Mouse (Mus musculus) leukemia stem cell, adult 10-12 weeks (primary cell): ENCODE results near the gene Slc2a12. TPM values are rescaled to one million over a fixed set of nuclear protein-coding genes. Genes with fewer than 3 reads are reported as not detected.

ENCODE experiments used
- polyA plus RNA-seq: library from polyadenylated mRNA; stranded (reverse); fragments of >175 nt; gene quantifications from 2 replicates; pipeline ENCODE4 v1.2.3, GENCODE M21; 2012; ENCODE audit warnings: low replicate concordance

The Slc2a12 gene
- not detected in 2 replicates for polyA plus RNA-seq

DNA sequence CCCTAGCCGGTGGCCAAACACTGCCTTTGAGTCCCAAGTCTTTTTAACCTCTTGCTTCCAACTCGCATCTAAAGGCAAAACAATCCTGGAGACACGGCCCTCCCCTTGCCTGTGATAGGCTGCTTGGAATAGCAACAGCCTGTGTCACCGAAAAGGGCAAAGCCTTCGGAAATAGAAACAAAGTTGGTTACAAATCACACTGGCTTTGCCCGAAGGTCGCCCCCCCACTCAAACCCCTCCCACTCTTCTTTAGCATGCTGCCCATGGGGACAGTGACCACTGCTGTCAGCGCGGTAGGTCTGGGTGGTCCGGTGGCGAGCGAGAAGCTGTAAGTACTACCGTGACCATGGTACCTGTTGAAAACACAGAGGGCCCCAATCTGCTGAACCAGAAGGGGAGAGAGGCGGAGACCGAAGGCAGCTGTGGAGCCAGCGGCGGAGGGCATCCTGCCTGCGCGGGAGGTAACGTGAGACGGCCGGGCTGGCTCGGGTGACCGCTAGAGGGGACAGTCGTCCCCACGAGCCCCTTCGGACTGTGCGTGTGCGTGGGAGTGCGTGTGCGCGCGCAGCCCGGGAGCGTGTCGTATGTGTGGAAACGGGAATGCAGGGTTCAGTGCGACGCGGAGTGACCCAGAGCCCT lies at the start of gene Slc2a12:
Slc2a12 (plus strand) TSS at position 159 of the 639 bp plus-strand sequence.

DNA sequence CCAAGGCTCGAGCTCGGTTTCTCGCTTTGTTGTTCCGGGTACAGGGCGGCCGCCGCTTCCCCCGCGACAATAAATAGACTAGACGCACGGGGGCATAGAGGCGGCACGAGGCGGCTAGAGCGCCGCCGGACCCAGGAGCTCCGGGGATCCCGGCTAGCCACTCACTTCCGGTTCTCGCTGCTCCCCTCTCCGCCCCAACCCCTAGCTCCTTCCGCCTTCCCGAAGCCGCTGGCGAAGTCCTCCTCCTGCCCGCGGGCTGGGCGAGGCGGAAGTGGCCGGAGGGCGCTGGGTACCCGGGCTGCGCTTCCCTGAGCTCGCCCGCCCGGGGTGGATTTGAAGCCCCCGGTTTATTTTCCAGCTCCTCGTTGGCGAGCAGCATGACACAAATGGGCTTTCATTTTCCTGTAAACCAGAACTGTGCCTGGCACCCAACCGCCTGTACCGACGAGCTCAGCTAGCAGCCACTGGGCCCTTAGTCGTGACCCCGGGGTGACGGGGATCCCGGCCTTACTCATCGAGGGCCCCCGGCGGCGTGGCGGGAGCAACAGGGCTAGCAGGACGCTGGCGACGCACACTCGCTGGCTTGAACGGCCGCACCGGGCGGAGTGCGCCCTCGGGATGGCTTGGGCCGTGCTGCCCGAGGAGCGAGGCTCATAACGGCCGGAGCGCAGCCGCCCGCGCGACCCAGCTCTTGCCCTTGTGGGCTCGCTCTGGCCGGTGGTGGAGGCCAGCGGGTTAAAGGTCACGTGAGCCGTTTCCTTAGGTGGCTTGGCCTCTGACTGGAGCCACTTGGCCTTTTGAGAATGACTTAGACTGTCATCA lies 86.7 kb downstream of the Slc2a12 start, which contains the start of gene Tbpl1:
Tbpl1 (minus strand) TSS at position 667 of the 822 bp plus-strand sequence.

Other genes with a start within 250 kb of the Slc2a12 start
- gene Tbpl1, start 86.9 kb downstream of the Slc2a12 start, polyA plus RNA-seq: 63.2 and 72.6 TPM in 2 replicates
- gene Tcf21, start 175.2 kb downstream of the Slc2a12 start, polyA plus RNA-seq: 4.8 and 6.6 TPM in 2 replicates